Mouse (Mus musculus): ENCODE results near the gene Usp11. TPM values are rescaled to one million over a fixed set of nuclear protein-coding genes. Genes with fewer than 3 reads are reported as not detected.
"Not testable (repeated sequence)": the region's sequence is repeated elsewhere in the genome, so short reads cannot be mapped to it uniquely, and the experiment has no call there.

Usp11 gene
- 36.5 and 44.2 TPM in 2 replicates for total RNA-seq (2017)

DNA sequence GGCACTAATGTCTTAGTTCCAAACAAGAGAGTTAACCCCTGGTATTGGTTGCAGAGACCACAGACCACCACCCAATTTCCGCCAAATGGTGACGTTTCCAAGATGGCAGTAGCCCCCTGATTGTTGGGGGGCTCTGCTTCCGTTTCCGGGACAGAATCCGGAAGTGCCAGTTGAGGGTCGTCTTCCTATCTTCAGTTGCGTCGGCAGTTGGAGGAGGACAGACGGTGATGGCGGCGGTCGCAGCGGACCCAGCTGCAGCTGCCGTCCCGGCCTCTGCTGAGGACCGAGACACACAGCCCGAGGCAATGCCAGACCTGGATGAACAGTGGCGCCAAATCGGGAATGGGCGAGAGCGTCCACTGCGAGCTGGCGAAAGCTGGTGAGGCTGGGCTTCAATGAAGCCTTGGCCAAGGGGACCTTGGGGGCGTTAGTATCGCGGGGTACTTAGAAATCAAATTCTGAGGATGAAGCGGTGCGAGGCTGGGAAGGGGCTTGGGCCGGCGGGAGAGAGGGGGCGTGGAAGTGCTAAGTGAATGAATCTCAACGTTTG lies at the start of gene Usp11:
TSS of gene Usp11 (plus strand) at position 166 of the 550 bp plus-strand sequence.
- peak in 1 of 2 experiments; percentile 27; a peak in 2 of 4 replicates for ATAC-seq (replicated peaks in 1 of 2; ENCODE audit: insufficient read depth in 1 of 2, low FRiP score in 2 of 2, low TSS enrichment in 1 of 2, low read depth in 1 of 2, poor library complexity in 2 of 2, severe bottlenecking in 2 of 2)

- no peak for ATAC-seq (replicated peaks in 1 of 2; ENCODE audit: insufficient read depth in 1 of 2, low FRiP score in 2 of 2, low TSS enrichment in 1 of 2, low read depth in 1 of 2, poor library complexity in 2 of 2, severe bottlenecking in 2 of 2)
Observed at GRCm38 (mm10) chrX:20657593-20657992, 46.1 kb upstream of the Usp11 start.

- ATAC-seq (replicated peaks in 1 of 2; ENCODE audit: insufficient read depth in 1 of 2, low FRiP score in 2 of 2, low TSS enrichment in 1 of 2, low read depth in 1 of 2, poor library complexity in 2 of 2, severe bottlenecking in 2 of 2), result peak; percentile 88 to 89
Observed at GRCm38 (mm10) chrX:20658026-20658652, 45.6 kb upstream of the Usp11 start, which contains the start of gene Uba1. TSS of gene Uba1 (plus strand) at chrX:20658326.

DNA sequence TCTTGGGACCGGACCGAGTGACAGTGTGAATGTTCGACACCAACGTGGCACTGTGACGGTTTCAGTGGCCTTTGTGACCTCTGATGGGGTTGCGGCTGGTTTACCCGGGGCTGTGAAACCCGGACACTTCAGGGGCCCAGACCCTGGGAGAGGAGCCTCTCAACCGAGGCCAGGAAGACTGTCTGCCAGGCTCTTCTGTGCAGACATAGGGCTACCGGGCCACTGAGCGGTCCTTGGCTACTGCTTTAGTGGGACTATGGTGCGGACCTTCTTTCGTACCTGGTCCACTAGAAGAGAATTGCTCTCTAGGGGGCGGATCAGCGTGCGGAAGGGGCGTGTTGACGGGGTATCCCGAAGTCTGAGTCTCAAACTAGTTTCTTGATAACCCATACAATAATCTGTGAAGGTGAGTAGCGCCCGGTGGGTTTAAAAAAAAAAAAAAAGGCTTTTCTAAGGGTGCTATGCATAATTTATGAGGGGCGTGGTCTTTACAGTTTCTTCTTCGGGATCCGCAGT lies 44.8 kb upstream of the Usp11 start:
- 0 out of 4 replicates have a peak, but pooled peaks of 1 of the 2 experiments have one; percentile 18 for ATAC-seq (replicated peaks in 1 of 2; ENCODE audit: insufficient read depth in 1 of 2, low FRiP score in 2 of 2, low TSS enrichment in 1 of 2, low read depth in 1 of 2, poor library complexity in 2 of 2, severe bottlenecking in 2 of 2)

- no peak for ATAC-seq (replicated peaks in 1 of 2; ENCODE audit: insufficient read depth in 1 of 2, low FRiP score in 2 of 2, low TSS enrichment in 1 of 2, low read depth in 1 of 2, poor library complexity in 2 of 2, severe bottlenecking in 2 of 2)
Observed at GRCm38 (mm10) chrX:20662317-20662715, 41.4 kb upstream of the Usp11 start.

DNA sequence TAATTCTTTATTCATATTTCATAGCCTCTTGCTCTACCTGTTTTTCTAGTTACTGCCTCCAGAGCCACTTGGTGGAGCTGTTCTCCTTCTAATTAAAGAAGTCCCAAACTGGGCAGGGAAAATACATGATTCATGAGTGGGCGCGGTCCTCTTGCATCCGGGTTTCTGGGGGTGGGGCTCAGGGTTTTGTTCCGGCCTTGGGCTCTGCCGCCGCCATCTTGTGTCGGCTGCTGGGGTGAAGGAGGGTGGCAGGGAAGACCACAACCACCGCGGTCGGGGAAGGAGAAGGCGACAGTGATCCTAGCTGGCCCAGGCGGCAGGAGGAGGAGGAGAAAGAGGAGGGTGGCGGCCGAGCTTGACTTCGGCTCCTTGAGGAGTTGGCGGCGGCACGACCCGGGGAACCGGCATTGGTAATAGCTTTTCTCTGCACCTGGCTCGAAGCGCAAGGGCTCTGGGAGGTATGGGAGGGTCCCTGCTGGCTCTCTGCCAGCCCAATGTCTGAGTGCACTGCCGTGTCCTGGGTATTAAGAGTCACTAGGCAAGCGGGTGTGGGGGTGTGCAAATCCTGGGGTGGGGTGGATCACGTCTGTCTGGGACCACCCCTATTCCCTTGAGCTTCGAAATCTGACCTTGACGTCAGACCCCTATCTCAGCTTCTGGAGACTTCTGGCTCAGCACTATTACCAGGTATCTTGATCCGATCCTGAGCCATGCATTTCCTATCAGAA lies 40.8 kb upstream of the Usp11 start:
- peak; percentile 65 to 80 for ATAC-seq (replicated peaks in 1 of 2; ENCODE audit: insufficient read depth in 1 of 2, low FRiP score in 2 of 2, low TSS enrichment in 1 of 2, low read depth in 1 of 2, poor library complexity in 2 of 2, severe bottlenecking in 2 of 2)

DNA sequence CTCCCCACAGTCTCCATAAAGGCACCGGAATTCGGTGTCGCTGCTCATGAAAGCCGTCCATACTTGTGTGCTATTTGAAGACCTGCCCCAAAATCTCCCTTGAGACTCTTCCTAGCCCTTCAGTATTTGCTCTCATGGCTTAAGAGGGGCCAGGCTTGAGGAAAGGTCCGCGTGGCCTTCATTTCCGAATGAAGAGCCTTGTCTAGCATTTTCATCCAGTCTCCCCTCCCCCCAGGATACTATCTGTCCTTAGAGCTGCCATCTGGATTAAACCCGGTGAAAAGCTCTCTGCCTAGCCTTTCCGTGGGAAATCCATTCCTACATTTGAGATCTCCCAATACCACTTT lies 40.3 kb upstream of the Usp11 start:
- no peak for ATAC-seq (replicated peaks in 1 of 2; ENCODE audit: insufficient read depth in 1 of 2, low FRiP score in 2 of 2, low TSS enrichment in 1 of 2, low read depth in 1 of 2, poor library complexity in 2 of 2, severe bottlenecking in 2 of 2)

DNA sequence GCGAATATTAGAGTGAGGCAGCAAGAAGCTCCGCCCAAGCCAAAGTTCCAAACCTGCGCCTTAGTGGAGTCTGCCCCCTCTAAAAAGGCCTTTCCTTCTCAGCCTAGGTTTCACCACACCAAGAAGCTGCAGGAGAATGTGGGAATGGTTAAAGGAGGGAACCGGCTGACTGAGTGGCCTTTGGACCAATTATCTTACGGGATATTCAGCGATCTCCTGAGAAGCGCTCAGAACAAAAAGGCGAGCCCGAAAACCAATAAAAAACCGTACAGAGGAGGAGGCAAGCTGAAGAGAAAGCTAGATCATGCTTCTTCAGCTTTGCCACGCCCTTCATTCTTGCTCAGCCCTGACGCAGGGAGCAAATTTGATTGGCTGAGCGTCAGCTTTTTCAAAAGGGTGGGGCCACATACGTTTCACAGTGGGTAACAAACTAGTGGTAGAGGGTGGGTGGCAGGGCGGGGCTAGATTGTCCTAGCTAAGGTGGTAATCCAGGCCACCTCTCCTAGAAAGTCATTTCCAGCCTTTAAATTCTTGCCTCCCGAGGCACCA lies 16.1 kb upstream of the Usp11 start, which contains the start of gene Cdk16:
TSS of gene Cdk16 (plus strand) at position 436 of the 549 bp plus-strand sequence.
- ATAC-seq (replicated peaks in 1 of 2; ENCODE audit: insufficient read depth in 1 of 2, low FRiP score in 2 of 2, low TSS enrichment in 1 of 2, low read depth in 1 of 2, poor library complexity in 2 of 2, severe bottlenecking in 2 of 2), result peak; percentile 86 to 94

GRCm38 (mm10) chrX:20688068-20688547 lies 15.6 kb upstream of the Usp11 start:
- ATAC-seq (replicated peaks in 1 of 2; ENCODE audit: insufficient read depth in 1 of 2, low FRiP score in 2 of 2, low TSS enrichment in 1 of 2, low read depth in 1 of 2, poor library complexity in 2 of 2, severe bottlenecking in 2 of 2), result peak; percentile 70 to 74

GRCm38 (mm10) chrX:20688615-20689014 lies 15.1 kb upstream of the Usp11 start:
- no peak for ATAC-seq (replicated peaks in 1 of 2; ENCODE audit: insufficient read depth in 1 of 2, low FRiP score in 2 of 2, low TSS enrichment in 1 of 2, low read depth in 1 of 2, poor library complexity in 2 of 2, severe bottlenecking in 2 of 2)

- no peak for ATAC-seq (replicated peaks in 1 of 2; ENCODE audit: insufficient read depth in 1 of 2, low FRiP score in 2 of 2, low TSS enrichment in 1 of 2, low read depth in 1 of 2, poor library complexity in 2 of 2, severe bottlenecking in 2 of 2)
Observed at GRCm38 (mm10) chrX:20691566-20691965, 12.1 kb upstream of the Usp11 start.

GRCm38 (mm10) chrX:20692616-20693015 lies 11.1 kb upstream of the Usp11 start:
- ATAC-seq (replicated peaks in 1 of 2; ENCODE audit: insufficient read depth in 1 of 2, low FRiP score in 2 of 2, low TSS enrichment in 1 of 2, low read depth in 1 of 2, poor library complexity in 2 of 2, severe bottlenecking in 2 of 2), result no peak

- ATAC-seq (replicated peaks in 1 of 2; ENCODE audit: insufficient read depth in 1 of 2, low FRiP score in 2 of 2, low TSS enrichment in 1 of 2, low read depth in 1 of 2, poor library complexity in 2 of 2, severe bottlenecking in 2 of 2), result no peak
Observed at GRCm38 (mm10) chrX:20695842-20696241, 7.9 kb upstream of the Usp11 start.

DNA sequence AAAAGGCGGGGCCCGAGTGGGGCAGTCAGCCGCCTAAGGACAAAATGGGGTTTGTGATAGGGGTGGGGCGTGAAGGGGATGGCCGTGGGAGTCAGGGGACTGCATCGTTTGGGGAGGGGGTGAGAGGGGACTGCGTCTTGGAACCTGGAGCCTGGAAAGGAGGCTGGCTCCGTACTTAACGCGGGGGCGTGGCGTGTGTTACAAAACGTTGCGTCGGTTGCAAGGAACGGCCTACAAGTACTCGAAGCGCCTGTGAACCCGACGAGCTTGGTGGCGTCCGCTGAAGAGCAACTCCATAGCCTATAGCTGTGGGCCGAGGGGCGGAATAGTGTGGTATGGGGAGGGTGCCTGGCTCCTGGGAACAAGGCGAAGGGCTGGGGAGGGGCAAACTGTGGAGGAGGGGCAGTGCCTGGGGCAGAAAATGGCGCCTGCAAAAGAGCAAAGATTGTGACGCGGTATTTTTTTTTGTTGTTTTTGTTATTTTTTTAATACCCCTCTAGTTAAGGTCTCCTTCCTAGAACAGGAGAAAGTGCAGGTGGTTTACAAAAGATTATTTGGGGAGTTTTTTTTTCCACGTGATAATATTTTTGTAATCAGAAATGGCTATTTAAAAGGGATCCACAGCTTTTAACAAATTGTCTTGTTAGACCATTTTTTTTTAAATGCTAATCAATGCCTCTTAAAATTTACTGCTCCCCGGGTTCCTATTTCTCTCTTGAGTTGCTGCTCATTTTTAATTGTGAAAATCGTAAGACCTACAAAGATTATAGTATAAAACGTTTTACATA lies 783 bp downstream of the Usp11 start:
- peak; percentile 98 for ATAC-seq (replicated peaks in 1 of 2; ENCODE audit: insufficient read depth in 1 of 2, low FRiP score in 2 of 2, low TSS enrichment in 1 of 2, low read depth in 1 of 2, poor library complexity in 2 of 2, severe bottlenecking in 2 of 2)

DNA sequence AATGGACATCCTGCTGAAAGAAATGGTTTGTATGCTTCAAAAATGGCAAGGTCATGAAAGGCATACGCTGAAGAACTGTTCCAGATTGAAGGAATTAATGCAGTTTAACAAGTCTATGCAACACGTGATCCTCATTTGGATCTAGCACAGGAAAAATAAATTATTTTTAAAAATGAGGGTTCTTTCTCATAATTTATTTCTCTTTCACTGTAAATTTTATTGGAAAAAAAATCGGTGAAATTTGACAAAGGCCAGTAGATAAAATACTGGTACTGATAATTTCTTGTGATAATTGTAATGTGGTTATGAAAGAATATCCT lies 1.3 kb downstream of the Usp11 start:
- no peak for ATAC-seq (replicated peaks in 1 of 2; ENCODE audit: insufficient read depth in 1 of 2, low FRiP score in 2 of 2, low TSS enrichment in 1 of 2, low read depth in 1 of 2, poor library complexity in 2 of 2, severe bottlenecking in 2 of 2)

DNA sequence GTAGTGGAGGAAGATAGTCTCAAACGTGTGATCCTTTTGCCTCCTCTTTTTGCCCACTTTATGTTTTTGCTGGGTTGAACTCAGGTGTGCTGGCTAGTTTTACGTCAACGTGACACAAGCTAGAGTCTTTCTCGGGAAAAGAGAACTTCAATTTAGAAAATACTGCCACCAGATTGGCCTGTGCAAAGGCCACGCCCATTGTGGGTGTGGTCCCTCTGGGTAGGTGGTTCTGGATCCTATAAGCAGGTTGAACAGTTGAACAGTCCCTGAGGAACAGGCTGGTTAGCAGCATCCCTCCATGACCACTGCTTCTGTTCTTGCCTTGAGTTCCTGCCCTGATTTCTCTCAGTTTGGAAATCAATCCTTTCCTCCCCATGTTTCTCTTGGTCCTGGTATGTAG lies 25.0 kb downstream of the Usp11 start:
- ATAC-seq (replicated peaks in 1 of 2; ENCODE audit: insufficient read depth in 1 of 2, low FRiP score in 2 of 2, low TSS enrichment in 1 of 2, low read depth in 1 of 2, poor library complexity in 2 of 2, severe bottlenecking in 2 of 2), result no peak

DNA sequence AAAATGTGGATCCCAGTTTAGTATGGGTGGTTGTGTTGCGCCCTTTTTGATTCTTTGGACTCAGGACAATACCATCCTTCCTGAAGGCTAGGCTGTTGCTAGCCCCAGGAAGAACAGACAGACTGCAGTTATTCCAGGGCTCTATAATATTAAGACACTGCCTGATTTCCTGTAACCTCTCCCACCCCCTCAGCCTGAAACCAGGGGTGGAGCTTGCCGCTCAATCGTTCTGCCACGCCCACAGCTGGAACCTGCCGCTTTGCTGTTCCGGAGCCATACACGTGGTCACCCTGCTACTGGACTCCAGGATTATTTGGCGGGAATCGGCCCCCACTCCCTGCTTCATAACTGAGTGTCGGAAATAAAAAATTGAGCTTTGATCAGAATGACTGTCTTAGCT lies 26.3 kb downstream of the Usp11 start:
- not testable (repeated sequence) for ATAC-seq (replicated peaks in 1 of 2; ENCODE audit: insufficient read depth in 1 of 2, low FRiP score in 2 of 2, low TSS enrichment in 1 of 2, low read depth in 1 of 2, poor library complexity in 2 of 2, severe bottlenecking in 2 of 2)
